Mouse (Mus musculus): ENCODE measurements around the gene Sipa1l1. TPM values are rescaled to one million over a fixed set of nuclear protein-coding genes. Genes with fewer than 3 reads are reported as not detected.
"Not testable (repeated sequence)": the region's sequence is repeated elsewhere in the genome, so short reads cannot be mapped to it uniquely, and the experiment has no call there.

Sipa1l1 gene
- polyA plus RNA-seq, 1 experiment from 2014 or later, result 37.2 TPM

DNA sequence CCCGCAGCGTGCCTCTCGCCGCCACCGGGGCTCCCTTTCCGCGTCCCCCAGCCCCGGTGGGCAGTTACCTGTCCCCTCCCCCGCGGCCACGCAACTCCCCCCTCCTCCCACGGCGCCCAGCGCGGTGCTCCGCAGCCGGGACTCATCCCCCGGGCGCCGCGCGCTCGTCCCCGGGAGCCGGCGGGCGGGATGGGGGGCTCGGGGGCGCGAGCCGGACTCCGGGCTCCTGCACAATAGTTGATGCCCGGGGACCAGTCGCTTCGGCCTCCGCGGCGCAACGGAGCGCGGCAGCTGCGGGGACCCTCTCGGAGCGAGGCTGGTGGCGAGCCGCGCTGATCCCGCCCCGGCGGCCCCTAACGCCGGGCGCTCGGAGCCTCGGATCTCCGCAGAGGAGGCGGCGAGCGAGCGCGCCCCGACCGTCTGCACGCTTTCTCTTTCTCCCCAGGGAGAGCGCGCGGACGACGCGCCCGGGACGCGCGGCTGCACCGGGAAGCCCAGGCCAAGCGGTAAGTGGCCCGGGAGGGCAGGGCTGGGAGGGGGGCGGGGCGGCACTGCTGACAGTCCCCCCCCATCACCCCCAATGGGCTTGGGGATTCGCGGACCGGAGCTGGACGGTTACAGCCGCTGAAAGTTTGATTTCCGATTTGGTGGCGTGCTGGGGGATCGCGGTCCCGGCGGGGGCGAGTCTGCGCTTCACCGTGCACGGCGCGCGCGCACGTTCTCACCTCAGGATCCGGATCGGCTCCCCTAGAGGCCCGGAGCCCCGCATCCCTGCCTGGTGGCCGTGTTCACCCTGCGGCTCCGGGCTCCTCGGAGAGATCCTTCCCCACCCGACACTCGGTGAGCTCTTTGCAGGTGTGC is 681 bp downstream of the Sipa1l1 start:
- Histone ChIP-seq H3K36me3 (ENCODE audit: control insufficient read depth, insufficient read depth, low read length) (no peaks in the 10 kb centered on the region), H3K9ac (ENCODE audit: low read depth, low read length) (peak overlapping the region; percentile 97), H3K4me1 (ENCODE audit: control insufficient read depth, insufficient read depth, low read length) (peaks cover 16% of the 10 kb centered on the region), H3K27ac (ENCODE audit: low read depth, low read length) (peak overlapping the region; percentile 96), H3K4me3 (ENCODE audit: low read depth, low read length) (peak overlapping the region; percentile 89), H3K27me3 (ENCODE audit: control insufficient read depth, insufficient read depth, low read length) (no peaks in the 10 kb centered on the region), H3K4me2 (peak overlapping the region; percentile 89), H3K9me3 (replicated peaks; ENCODE audit: control insufficient read depth, low read length) (no peaks in the 10 kb centered on the region)
- WGBS (ENCODE audit: insufficient replicate concordance), result under 1% methylated on average over 93 of the region's 109 CpGs
- ATAC-seq (replicated peaks; ENCODE audit: insufficient number of reproducible peaks, low FRiP score, low TSS enrichment), result peak; percentile 71

- Histone ChIP-seq H3K4me2 (peak overlapping the region; percentile 89), H3K9ac (ENCODE audit: low read depth, low read length) (peak overlapping the region; percentile 97), H3K36me3 (ENCODE audit: control insufficient read depth, insufficient read depth, low read length) (no peaks in the 10 kb centered on the region), H3K4me1 (ENCODE audit: control insufficient read depth, insufficient read depth, low read length) (peaks cover 16% of the 10 kb centered on the region), H3K27ac (ENCODE audit: low read depth, low read length) (peak overlapping the region; percentile 96), H3K4me3 (ENCODE audit: low read depth, low read length) (peak overlapping the region; percentile 89), H3K27me3 (ENCODE audit: control insufficient read depth, insufficient read depth, low read length) (no peaks in the 10 kb centered on the region), H3K9me3 (replicated peaks; ENCODE audit: control insufficient read depth, low read length) (no peaks in the 10 kb centered on the region)
- ATAC-seq (replicated peaks; ENCODE audit: insufficient number of reproducible peaks, low FRiP score, low TSS enrichment), result no peak
- WGBS (ENCODE audit: insufficient replicate concordance), result 2% methylated on average over 29 of the region's 29 CpGs
Measured at GRCm38 (mm10) chr12:82170461-82171279, 1.6 kb downstream of the Sipa1l1 start.

- Histone ChIP-seq H3K9ac (ENCODE audit: low read depth, low read length) (no peak overlapping the region), H3K4me1 (ENCODE audit: control insufficient read depth, insufficient read depth, low read length) (peaks cover 16% of the 10 kb centered on the region), H3K27ac (ENCODE audit: low read depth, low read length) (no peak overlapping the region), H3K36me3 (ENCODE audit: control insufficient read depth, insufficient read depth, low read length) (no peaks in the 10 kb centered on the region), H3K4me2 (peak overlapping the region; percentile 89), H3K27me3 (ENCODE audit: control insufficient read depth, insufficient read depth, low read length) (no peaks in the 10 kb centered on the region), H3K9me3 (replicated peaks; ENCODE audit: control insufficient read depth, low read length) (no peaks in the 10 kb centered on the region), H3K4me3 (ENCODE audit: low read depth, low read length) (peak overlapping the region; percentile 89)
- no peak for ATAC-seq (replicated peaks; ENCODE audit: insufficient number of reproducible peaks, low FRiP score, low TSS enrichment)
- 16% methylated on average over 10 of the region's 10 CpGs for WGBS (ENCODE audit: insufficient replicate concordance)
Measured at GRCm38 (mm10) chr12:82171591-82171990, 2.5 kb downstream of the Sipa1l1 start.

- Histone ChIP-seq H3K4me3 (ENCODE audit: low read depth, low read length) (no peak overlapping the region), H3K9me3 (replicated peaks; ENCODE audit: control insufficient read depth, low read length) (no peaks in the 10 kb centered on the region), H3K27ac (ENCODE audit: low read depth, low read length) (no peak overlapping the region), H3K4me2 (no peak overlapping the region), H3K27me3 (ENCODE audit: control insufficient read depth, insufficient read depth, low read length) (no peaks in the 10 kb centered on the region), H3K36me3 (ENCODE audit: control insufficient read depth, insufficient read depth, low read length) (no peaks in the 10 kb centered on the region), H3K4me1 (ENCODE audit: control insufficient read depth, insufficient read depth, low read length) (peaks cover 14% of the 10 kb centered on the region), H3K9ac (ENCODE audit: low read depth, low read length) (no peak overlapping the region)
- ATAC-seq (replicated peaks; ENCODE audit: insufficient number of reproducible peaks, low FRiP score, low TSS enrichment), result no peak
- WGBS (ENCODE audit: insufficient replicate concordance), result 80% methylated on average over 1 of the region's 1 CpGs
Measured at GRCm38 (mm10) chr12:82173623-82174022, 4.5 kb downstream of the Sipa1l1 start.

- 35% methylated on average over 3 of the region's 3 CpGs for WGBS (ENCODE audit: insufficient replicate concordance)
- no peak overlapping the region for H3K4me3 ChIP-seq (ENCODE audit: low read depth, low read length)
- no peaks in the 10 kb centered on the region for H3K27me3 ChIP-seq (ENCODE audit: control insufficient read depth, insufficient read depth, low read length)
- H3K36me3 ChIP-seq (ENCODE audit: control insufficient read depth, insufficient read depth, low read length), result no peaks in the 10 kb centered on the region
- H3K4me1 ChIP-seq (ENCODE audit: control insufficient read depth, insufficient read depth, low read length), result peaks cover 11% of the 10 kb centered on the region; the same call in 1 of the 2 replicates
- no peaks in the 10 kb centered on the region for H3K9me3 ChIP-seq (replicated peaks; ENCODE audit: control insufficient read depth, low read length)
- H3K9ac ChIP-seq (ENCODE audit: low read depth, low read length), result no peak overlapping the region
- no peak overlapping the region for H3K27ac ChIP-seq (ENCODE audit: low read depth, low read length)
- no peak for ATAC-seq (replicated peaks; ENCODE audit: insufficient number of reproducible peaks, low FRiP score, low TSS enrichment)
- H3K4me2 ChIP-seq, result no peak overlapping the region
Measured at GRCm38 (mm10) chr12:82175709-82176108, 6.6 kb downstream of the Sipa1l1 start.

DNA sequence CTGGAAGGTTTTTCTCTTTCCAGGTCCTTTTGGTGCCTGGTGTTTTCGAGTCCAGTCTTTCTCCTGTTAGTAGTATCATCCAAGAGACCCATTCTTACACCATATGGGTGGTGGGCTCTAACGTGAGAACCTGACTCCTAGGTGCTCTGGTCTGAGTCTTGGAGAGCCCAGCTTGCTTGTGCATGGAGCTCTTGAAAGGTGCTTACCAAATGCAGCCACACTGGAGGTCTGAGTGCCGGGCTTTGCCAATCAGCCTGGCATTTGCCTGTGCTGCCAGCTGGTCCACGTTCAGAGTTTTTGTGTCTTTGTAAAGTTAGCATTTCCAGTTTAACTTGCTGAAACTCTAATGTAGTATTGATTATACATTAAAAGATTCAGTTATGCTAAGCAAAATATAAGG is 9.5 kb downstream of the Sipa1l1 start:
- no peaks in the 10 kb centered on the region for H3K4me1 ChIP-seq (ENCODE audit: control insufficient read depth, insufficient read depth, low read length)
- H3K9ac ChIP-seq (ENCODE audit: low read depth, low read length), result no peak overlapping the region
- no peak overlapping the region for H3K4me3 ChIP-seq (ENCODE audit: low read depth, low read length)
- 82% methylated on average over 4 of the region's 4 CpGs for WGBS (ENCODE audit: insufficient replicate concordance)
- H3K27ac ChIP-seq (ENCODE audit: low read depth, low read length), result no peak overlapping the region
- peaks cover 6% of the 10 kb centered on the region; the same call in 1 of the 2 replicates for H3K36me3 ChIP-seq (ENCODE audit: control insufficient read depth, insufficient read depth, low read length)
- H3K9me3 ChIP-seq (replicated peaks; ENCODE audit: control insufficient read depth, low read length), result no peaks in the 10 kb centered on the region; the same call in 1 of the 2 replicates
- ATAC-seq (replicated peaks; ENCODE audit: insufficient number of reproducible peaks, low FRiP score, low TSS enrichment), result no peak
- H3K4me2 ChIP-seq, result no peak overlapping the region
- no peaks in the 10 kb centered on the region for H3K27me3 ChIP-seq (ENCODE audit: control insufficient read depth, insufficient read depth, low read length)

GRCm38 (mm10) chr12:82179626-82180025 is 10.5 kb downstream of the Sipa1l1 start:
- ATAC-seq (replicated peaks; ENCODE audit: insufficient number of reproducible peaks, low FRiP score, low TSS enrichment), result no peak
- Histone ChIP-seq H3K4me1 (ENCODE audit: control insufficient read depth, insufficient read depth, low read length) (no peaks in the 10 kb centered on the region), H3K9me3 (replicated peaks; ENCODE audit: control insufficient read depth, low read length) (no peaks in the 10 kb centered on the region; the same call in 1 of the 2 replicates), H3K4me2 (no peak overlapping the region), H3K4me3 (ENCODE audit: low read depth, low read length) (no peak overlapping the region), H3K27me3 (ENCODE audit: control insufficient read depth, insufficient read depth, low read length) (no peaks in the 10 kb centered on the region), H3K9ac (ENCODE audit: low read depth, low read length) (no peak overlapping the region), H3K27ac (ENCODE audit: low read depth, low read length) (no peak overlapping the region), H3K36me3 (ENCODE audit: control insufficient read depth, insufficient read depth, low read length) (peaks cover 6% of the 10 kb centered on the region; the same call in 1 of the 2 replicates)
- 87% methylated on average over 4 of the region's 4 CpGs for WGBS (ENCODE audit: insufficient replicate concordance)

DNA sequence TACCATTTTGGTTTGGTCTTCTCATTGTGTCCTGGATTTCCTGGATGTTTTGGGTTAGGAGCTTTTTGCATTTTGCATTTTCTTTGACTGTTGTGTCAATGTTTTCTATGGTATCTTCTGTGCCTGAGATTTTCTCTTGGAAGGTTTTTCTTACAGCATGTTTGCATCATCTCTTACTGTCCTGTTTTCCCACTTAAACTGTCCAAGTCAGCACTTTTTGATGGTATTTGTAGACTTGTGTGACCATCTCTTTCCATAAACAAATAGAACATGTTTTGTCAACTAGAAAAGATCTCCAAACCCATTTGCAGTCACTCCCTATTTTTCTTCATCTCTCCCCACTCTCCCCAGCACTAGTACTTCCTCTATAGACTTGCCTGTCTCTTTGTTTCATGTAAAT is 17.0 kb downstream of the Sipa1l1 start:
- not testable (repeated sequence) for H3K4me3 ChIP-seq (ENCODE audit: low read depth, low read length); ATAC-seq (replicated peaks; ENCODE audit: insufficient number of reproducible peaks, low FRiP score, low TSS enrichment); H3K27ac ChIP-seq (ENCODE audit: low read depth, low read length); H3K9me3 ChIP-seq (replicated peaks; ENCODE audit: control insufficient read depth, low read length); H3K9ac ChIP-seq (ENCODE audit: low read depth, low read length); H3K27me3 ChIP-seq (ENCODE audit: control insufficient read depth, insufficient read depth, low read length); H3K4me2 ChIP-seq; H3K36me3 ChIP-seq (ENCODE audit: control insufficient read depth, insufficient read depth, low read length)
- H3K4me1 ChIP-seq (ENCODE audit: control insufficient read depth, insufficient read depth, low read length), result peaks cover 41% of the 10 kb centered on the region
